Mouse (Mus musculus) liver, embryonic 16.5 days (tissue): ENCODE results near the gene Gsx1. TPM values are rescaled to one million over a fixed set of nuclear protein-coding genes. Genes with fewer than 3 reads are reported as not detected.
A peak's percentile ranks its signal among the peaks of the same experiment; 100 is the strongest.

Experiments used
- ATAC-seq: fragments of 200-750 bp; cut with Nextera tagmentation; 2 replicates; pipeline ENCODE4 v1.8.0; 2017; ENCODE audit warnings: low read depth, mild to moderate bottlenecking, moderate number of reproducible peaks, moderate library complexity
- H3K27ac ChIP-seq: fragments of 300-500 bp; sonication (generic); 2 replicates; pipeline ENCODE4 v1.5.1; 2014; ENCODE audit warnings: mild to moderate bottlenecking, low read length
- H3K27me3 ChIP-seq: fragments of 300-500 bp; sonication (generic); 2 replicates; pipeline ENCODE4 v1.6.1; 2014; ENCODE audit warnings: low read depth, low read length, mixed read lengths; ENCODE audit not compliant: control insufficient read depth, insufficient read depth
- H3K36me3 ChIP-seq: fragments of 300-500 bp; sonication (generic); 2 replicates; pipeline ENCODE4 v1.6.1; 2014; ENCODE audit warnings: mild to moderate bottlenecking; ENCODE audit not compliant: control insufficient read depth, insufficient read depth
- H3K4me1 ChIP-seq: fragments of 300-500 bp; sonication (generic); 2 replicates; pipeline ENCODE4 v1.6.1; 2014; ENCODE audit warnings: low read depth, low read length, mixed read lengths; ENCODE audit not compliant: control insufficient read depth
- H3K4me2 ChIP-seq: fragments of 300-500 bp; sonication (generic); 2 replicates; pipeline ENCODE4 v1.6.1; 2014; ENCODE audit warnings: low read depth, low read length, mixed read lengths
- H3K4me3 ChIP-seq: fragments of 300-500 bp; sonication (generic); 2 replicates; pipeline ENCODE4 v1.5.1; 2014; ENCODE audit warnings: low read depth, mild to moderate bottlenecking, low read length
- H3K9ac ChIP-seq: fragments of 300-500 bp; sonication (generic); 2 replicates; pipeline ENCODE4 v1.6.1; 2014; ENCODE audit warnings: low read depth, low read length
- H3K9me3 ChIP-seq: fragments of 300-500 bp; sonication (generic); replicated peaks from 2 replicates; pipeline ENCODE4 v1.6.1; 2016; ENCODE audit warnings: low read length; ENCODE audit not compliant: control insufficient read depth
- WGBS: fragments of 180-500 bp; shearing (Covaris S2); extraction: QIAGEN DNeasy Blood & Tissue Kit; methylation state at CpG from one replicate; pipeline ENCODE4 v1.1.7; 2014; ENCODE audit not compliant: insufficient replicate concordance; 5-methylcytosine and 5-hydroxymethylcytosine counted together
- polyA plus RNA-seq: library from polyadenylated mRNA; unstranded; fragments of >200 nt; fragmentation: Nextera tagmentation; extraction: Ambion mirVana; gene quantifications from 2 replicates; pipeline ENCODE4 v1.2.1, GENCODE M21; 2015

Gsx1 gene
- polyA plus RNA-seq, 1 experiment from 2014 or later, result not detected

GRCm38 (mm10) chr5:147170088-147170487 lies 18.4 kb upstream of the Gsx1 start:
- Histone ChIP-seq H3K27me3 (no peaks in the 10 kb centered on the region), H3K36me3 (no peaks in the 10 kb centered on the region), H3K4me2 (no peak overlapping the region), H3K27ac (no peak overlapping the region), H3K9me3 (no peaks in the 10 kb centered on the region), H3K4me3 (no peak overlapping the region), H3K4me1 (no peaks in the 10 kb centered on the region), H3K9ac (no peak overlapping the region)
- no peak for ATAC-seq
- WGBS, result 79% methylated on average over 7 of the region's 7 CpGs

- 60% methylated on average over 3 of the region's 3 CpGs for WGBS
- no peaks in the 10 kb centered on the region for H3K36me3 ChIP-seq
- H3K27ac ChIP-seq, result no peak overlapping the region
- no peak overlapping the region for H3K4me3 ChIP-seq
- H3K4me1 ChIP-seq, result no peaks in the 10 kb centered on the region
- H3K27me3 ChIP-seq, result no peaks in the 10 kb centered on the region
- no peak overlapping the region for H3K4me2 ChIP-seq
- no peaks in the 10 kb centered on the region for H3K9me3 ChIP-seq
- ATAC-seq, result no peak
- H3K9ac ChIP-seq, result no peak overlapping the region
Observed at GRCm38 (mm10) chr5:147174046-147174445, 14.4 kb upstream of the Gsx1 start.

GRCm38 (mm10) chr5:147185174-147185915 lies 3.2 kb upstream of the Gsx1 start:
- no peak overlapping the region for H3K9ac ChIP-seq
- no peak overlapping the region for H3K4me3 ChIP-seq

GRCm38 (mm10) chr5:147186001-147186431 lies 2.5 kb upstream of the Gsx1 start:
- no peaks in the 10 kb centered on the region; the same call in 1 of the 2 replicates for H3K4me1 ChIP-seq
- H3K9ac ChIP-seq, result no peak overlapping the region
- no peaks in the 10 kb centered on the region for H3K9me3 ChIP-seq
- H3K27ac ChIP-seq, result no peak overlapping the region
- peak overlapping the region; percentile 35 for H3K4me3 ChIP-seq
- no peaks in the 10 kb centered on the region for H3K36me3 ChIP-seq
- under 1% methylated on average over 26 of the region's 26 CpGs for WGBS
- peaks cover 62% of the 10 kb centered on the region for H3K27me3 ChIP-seq
- peak overlapping the region; percentile 46 for H3K4me2 ChIP-seq
- no peak for ATAC-seq

More at GRCm38 (mm10) chr5:147185174-147185915, 3.2 kb upstream of the Gsx1 start:
- Histone ChIP-seq H3K4me2 (peak overlapping the region; percentile 46; the same call in 1 of the 2 replicates), H3K36me3 (no peaks in the 10 kb centered on the region), H3K4me1 (no peaks in the 10 kb centered on the region; the same call in 1 of the 2 replicates), H3K9me3 (no peaks in the 10 kb centered on the region), H3K27ac (no peak overlapping the region), H3K27me3 (peaks cover 55% of the 10 kb centered on the region)
- ATAC-seq, result no peak
- WGBS, result 8% methylated on average over 17 of the region's 19 CpGs

- ATAC-seq, result no peak
- peaks cover 71% of the 10 kb centered on the region for H3K27me3 ChIP-seq
Observed at GRCm38 (mm10) chr5:147186781-147187551, 1.5 kb upstream of the Gsx1 start.

GRCm38 (mm10) chr5:147187552-147188170 lies 835 bp upstream of the Gsx1 start:
- peak overlapping the region; percentile 46 for H3K4me2 ChIP-seq
- no peaks in the 10 kb centered on the region for H3K36me3 ChIP-seq
- no peak overlapping the region for H3K9ac ChIP-seq
- WGBS, result 5% methylated on average over 25 of the region's 25 CpGs
- no peaks in the 10 kb centered on the region; the same call in 1 of the 2 replicates for H3K4me1 ChIP-seq
- H3K27me3 ChIP-seq, result peaks cover 78% of the 10 kb centered on the region
- ATAC-seq, result no peak
- peak overlapping the region; percentile 42 for H3K4me3 ChIP-seq
- H3K27ac ChIP-seq, result no peak overlapping the region
- H3K9me3 ChIP-seq, result no peaks in the 10 kb centered on the region

More at GRCm38 (mm10) chr5:147186781-147187551, 1.5 kb upstream of the Gsx1 start:
- Histone ChIP-seq H3K4me3 (peak overlapping the region; percentile 42), H3K36me3 (no peaks in the 10 kb centered on the region), H3K9me3 (no peaks in the 10 kb centered on the region), H3K9ac (no peak overlapping the region), H3K4me2 (peak overlapping the region; percentile 46), H3K4me1 (no peaks in the 10 kb centered on the region; the same call in 1 of the 2 replicates), H3K27ac (no peak overlapping the region)
- WGBS, result 1% methylated on average over 37 of the region's 37 CpGs

- no peak overlapping the region for H3K9ac ChIP-seq
- H3K27ac ChIP-seq, result no peak overlapping the region
- no peaks in the 10 kb centered on the region for H3K36me3 ChIP-seq
Observed at GRCm38 (mm10) chr5:147189156-147189555, 660 bp downstream of the Gsx1 start.

GRCm38 (mm10) chr5:147189836-147190602 lies 1.5 kb downstream of the Gsx1 start:
- no peak for ATAC-seq

More at GRCm38 (mm10) chr5:147189156-147189555, 660 bp downstream of the Gsx1 start:
- Histone ChIP-seq H3K4me1 (no peaks in the 10 kb centered on the region; the same call in 1 of the 2 replicates), H3K27me3 (peaks cover 84% of the 10 kb centered on the region), H3K4me3 (no peak overlapping the region), H3K9me3 (no peaks in the 10 kb centered on the region), H3K4me2 (peak overlapping the region; percentile 9; the same call in 1 of the 2 replicates)
- no peak for ATAC-seq
- 3% methylated on average over 28 of the region's 28 CpGs for WGBS

More at GRCm38 (mm10) chr5:147189836-147190602, 1.5 kb downstream of the Gsx1 start:
- Histone ChIP-seq H3K27me3 (peaks cover 81% of the 10 kb centered on the region), H3K9ac (no peak overlapping the region), H3K4me3 (no peak overlapping the region), H3K4me2 (no peak overlapping the region), H3K9me3 (no peaks in the 10 kb centered on the region), H3K36me3 (no peaks in the 10 kb centered on the region), H3K4me1 (no peaks in the 10 kb centered on the region; the same call in 1 of the 2 replicates), H3K27ac (no peak overlapping the region)
- 3% methylated on average over 46 of the region's 46 CpGs for WGBS
